Mouse (Mus musculus) liver, embryonic 13.5 days (tissue): ENCODE results near the gene Rapgefl1. TPM values are rescaled to one million over a fixed set of nuclear protein-coding genes. Genes with fewer than 3 reads are reported as not detected.

ENCODE experiments used
- ATAC-seq: fragments of 200-750 bp; cut with Nextera tagmentation; 2 replicates; pipeline ENCODE4 v1.8.0; 2017; ENCODE audit warnings: low read depth, mild to moderate bottlenecking, moderate number of reproducible peaks, moderate library complexity
- DNase-seq: peaks from one replicate; pipeline ENCODE4 v3.0.0; 2022
- H3K27ac ChIP-seq: fragments of 300-500 bp; sonication (generic); 2 replicates; pipeline ENCODE4 v1.5.1; 2015; ENCODE audit warnings: moderate library complexity, mild to moderate bottlenecking, inconsistent platforms
- H3K27me3 ChIP-seq: fragments of 300-500 bp; sonication (generic); 2 replicates; pipeline ENCODE4 v1.6.1; 2015; ENCODE audit warnings: mild to moderate bottlenecking, inconsistent platforms
- H3K36me3 ChIP-seq: fragments of 300-500 bp; sonication (generic); 2 replicates; pipeline ENCODE4 v1.6.1; 2015; ENCODE audit warnings: mild to moderate bottlenecking, inconsistent platforms
- H3K4me1 ChIP-seq: fragments of 300-500 bp; sonication (generic); replicated peaks from 2 replicates; pipeline ENCODE4 v1.6.1; 2015; ENCODE audit warnings: inconsistent platforms
- H3K4me2 ChIP-seq: fragments of 300-500 bp; sonication (generic); 2 replicates; pipeline ENCODE4 v1.6.1; 2015; ENCODE audit warnings: inconsistent platforms, mild to moderate bottlenecking, moderate library complexity
- H3K4me3 ChIP-seq: fragments of 300-500 bp; sonication (generic); replicated peaks from 2 replicates; pipeline ENCODE4 v1.5.1; 2015; ENCODE audit warnings: mild to moderate bottlenecking, inconsistent platforms
- H3K9ac ChIP-seq: fragments of 300-500 bp; sonication (generic); 2 replicates; pipeline ENCODE4 v1.6.1; 2015; ENCODE audit warnings: mild to moderate bottlenecking, inconsistent platforms
- H3K9me3 ChIP-seq: fragments of 300-500 bp; sonication (generic); replicated peaks from 2 replicates; pipeline ENCODE4 v1.6.1; 2016; ENCODE audit warnings: inconsistent platforms
- WGBS: fragments of 180-500 bp; shearing (Covaris S2); methylation state at CpG from one replicate; pipeline ENCODE4 v1.1.7; 2015; ENCODE audit not compliant: insufficient replicate concordance; 5-methylcytosine and 5-hydroxymethylcytosine counted together
- polyA plus RNA-seq: library from polyadenylated mRNA; unstranded; fragments of >200 nt; fragmentation: Nextera tagmentation; extraction: Ambion mirVana; gene quantifications from 2 replicates; pipeline ENCODE4 v1.2.1, GENCODE M21; 2015

Gene Rapgefl1
- polyA plus RNA-seq, 1 experiment from 2014 or later = 0.23 TPM

GRCm38 (mm10) chr11:98795015-98795713, 41.4 kb upstream of the Rapgefl1 start, which contains the start of gene Msl1:
Gene Msl1 (plus strand): TSS chr11:98795516.
- Histone ChIP-seq H3K27me3 (no peaks in the 10 kb centered on the region), H3K9me3 (no peaks in the 10 kb centered on the region), H3K4me2 (peak within 1 kb of the TSS; percentile 99), H3K4me1 (peaks cover 73% of the 10 kb centered on the region), H3K36me3 (peaks cover 19% of the 10 kb centered on the region), H3K4me3 (peak within 1 kb of the TSS; percentile 99), H3K9ac (peak within 1 kb of the TSS; percentile 99), H3K27ac (peak within 1 kb of the TSS; percentile 97)
- WGBS = under 1% methylated on average over 55 of the region's 89 CpGs
- ATAC-seq = peak; percentile 72
- peak; percentile 79 for DNase-seq

- Histone ChIP-seq H3K9ac (peak overlapping the region; percentile 99), H3K36me3 (peaks cover 26% of the 10 kb centered on the region), H3K27ac (peak overlapping the region; percentile 97), H3K4me3 (peak overlapping the region; percentile 99), H3K9me3 (no peaks in the 10 kb centered on the region), H3K4me1 (peaks cover 65% of the 10 kb centered on the region), H3K4me2 (peak overlapping the region; percentile 99), H3K27me3 (no peaks in the 10 kb centered on the region)
- under 1% methylated on average over 67 of the region's 74 CpGs for WGBS
- DNase-seq = peak; percentile 40
- peak; percentile 64 for ATAC-seq
Observed at GRCm38 (mm10) chr11:98795714-98796514, 40.7 kb upstream of the Rapgefl1 start.

GRCm38 (mm10) chr11:98796515-98797216, 39.9 kb upstream of the Rapgefl1 start:
- DNase-seq (peak; percentile 46), ATAC-seq (peak; percentile 7; the same call in 1 of the 2 replicates)
- peak overlapping the region; percentile 99 for H3K4me2 ChIP-seq
- H3K4me1 ChIP-seq = peaks cover 58% of the 10 kb centered on the region
- H3K36me3 ChIP-seq = peaks cover 34% of the 10 kb centered on the region
- peak overlapping the region; percentile 99 for H3K4me3 ChIP-seq
- H3K9ac ChIP-seq = peak overlapping the region; percentile 99
- no peaks in the 10 kb centered on the region for H3K9me3 ChIP-seq
- H3K27ac ChIP-seq = peak overlapping the region; percentile 97
- 4% methylated on average over 23 of the region's 23 CpGs for WGBS
- no peaks in the 10 kb centered on the region for H3K27me3 ChIP-seq

GRCm38 (mm10) chr11:98797306-98797705, 39.3 kb upstream of the Rapgefl1 start:
- ATAC-seq = no peak
- peak overlapping the region; percentile 97 for H3K27ac ChIP-seq

GRCm38 (mm10) chr11:98797909-98798308, 38.7 kb upstream of the Rapgefl1 start:
- Histone ChIP-seq H3K4me1 (peaks cover 47% of the 10 kb centered on the region), H3K36me3 (peaks cover 46% of the 10 kb centered on the region), H3K9ac (peak overlapping the region; percentile 99), H3K4me3 (peak overlapping the region; percentile 99), H3K27me3 (no peaks in the 10 kb centered on the region), H3K9me3 (no peaks in the 10 kb centered on the region), H3K27ac (peak overlapping the region; percentile 97; the same call in 1 of the 2 replicates), H3K4me2 (peak overlapping the region; percentile 99)
- WGBS = 66% methylated on average over 4 of the region's 4 CpGs
- DNase-seq (no peak), ATAC-seq (no peak)

More at GRCm38 (mm10) chr11:98797306-98797705, 39.3 kb upstream of the Rapgefl1 start:
- H3K36me3 ChIP-seq = peaks cover 40% of the 10 kb centered on the region
- H3K27me3 ChIP-seq = no peaks in the 10 kb centered on the region
- H3K9ac ChIP-seq = peak overlapping the region; percentile 99
- H3K4me1 ChIP-seq = peaks cover 52% of the 10 kb centered on the region
- WGBS = 12% methylated on average over 5 of the region's 5 CpGs
- H3K4me3 ChIP-seq = peak overlapping the region; percentile 99
- peak overlapping the region; percentile 99 for H3K4me2 ChIP-seq
- no peak for DNase-seq
- H3K9me3 ChIP-seq = no peaks in the 10 kb centered on the region

GRCm38 (mm10) chr11:98804605-98805004, 32.0 kb upstream of the Rapgefl1 start, which contains the start of gene Casc3:
Gene Casc3 (plus strand): TSS chr11:98804905.
- peaks cover 84% of the 10 kb centered on the region for H3K36me3 ChIP-seq
- ATAC-seq (no peak), DNase-seq (no peak)
- no peak within 1 kb of the TSS for H3K4me3 ChIP-seq
- H3K9me3 ChIP-seq = no peaks in the 10 kb centered on the region
- no peak within 1 kb of the TSS for H3K4me2 ChIP-seq
- 92% methylated on average over 5 of the region's 5 CpGs for WGBS
- H3K4me1 ChIP-seq = peaks cover 18% of the 10 kb centered on the region
- no peak within 1 kb of the TSS; the same call in 1 of the 2 replicates for H3K27ac ChIP-seq
- H3K27me3 ChIP-seq = no peaks in the 10 kb centered on the region
- no peak within 1 kb of the TSS for H3K9ac ChIP-seq

GRCm38 (mm10) chr11:98808417-98808816, 28.2 kb upstream of the Rapgefl1 start:
- WGBS = 74% methylated on average over 2 of the region's 2 CpGs
- Histone ChIP-seq H3K9me3 (no peaks in the 10 kb centered on the region), H3K9ac (0 out of 2 replicates have a peak overlapping the region, but pooled peaks have one; percentile 77), H3K4me1 (peaks cover 43% of the 10 kb centered on the region), H3K36me3 (peaks cover 70% of the 10 kb centered on the region), H3K4me2 (peak overlapping the region; percentile 77), H3K27me3 (no peaks in the 10 kb centered on the region), H3K27ac (peak overlapping the region; percentile 79), H3K4me3 (peak overlapping the region; percentile 95; the same call in 1 of the 2 replicates)
- DNase-seq = no peak
- no peak for ATAC-seq

GRCm38 (mm10) chr11:98809457-98810290, 26.9 kb upstream of the Rapgefl1 start:
- Histone ChIP-seq H3K27me3 (no peaks in the 10 kb centered on the region), H3K27ac (peak overlapping the region; percentile 97), H3K36me3 (peaks cover 69% of the 10 kb centered on the region), H3K4me2 (peak overlapping the region; percentile 83), H3K9ac (peak overlapping the region; percentile 98), H3K9me3 (no peaks in the 10 kb centered on the region), H3K4me1 (peaks cover 50% of the 10 kb centered on the region), H3K4me3 (peak overlapping the region; percentile 95)
- under 1% methylated on average over 83 of the region's 84 CpGs for WGBS
- ATAC-seq = peak; percentile 98
- peak; percentile 99 for DNase-seq

GRCm38 (mm10) chr11:98810686-98811085, 25.9 kb upstream of the Rapgefl1 start:
- WGBS = 64% methylated on average over 7 of the region's 7 CpGs
- Histone ChIP-seq H3K9me3 (no peaks in the 10 kb centered on the region), H3K27me3 (no peaks in the 10 kb centered on the region), H3K27ac (peak overlapping the region; percentile 97), H3K4me2 (peak overlapping the region; percentile 83), H3K9ac (peak overlapping the region; percentile 98), H3K4me3 (peak overlapping the region; percentile 95), H3K36me3 (peaks cover 69% of the 10 kb centered on the region), H3K4me1 (peaks cover 44% of the 10 kb centered on the region)
- ATAC-seq (no peak), DNase-seq (no peak)

GRCm38 (mm10) chr11:98816706-98817239, 19.8 kb upstream of the Rapgefl1 start:
- DNase-seq = no peak
- Histone ChIP-seq H3K4me3 (no peak overlapping the region), H3K36me3 (peaks cover 95% of the 10 kb centered on the region), H3K4me2 (no peak overlapping the region), H3K4me1 (peaks cover 36% of the 10 kb centered on the region), H3K9ac (no peak overlapping the region), H3K27me3 (no peaks in the 10 kb centered on the region), H3K9me3 (no peaks in the 10 kb centered on the region), H3K27ac (no peak overlapping the region)
- ATAC-seq = no peak
- 52% methylated on average over 1 of the region's 1 CpGs for WGBS
